Mouse (Mus musculus) thymus, postnatal 14 days (tissue): ENCODE measurements at regions not wholly inside any gene's neighbourhood (a gene's known extent, or its start where the extent isn't known, plus 50 kb on each side); places are given as distances from the start of the nearest gene placed in this dataset.

Source experiments
- DNase-seq: peaks from one replicate; pipeline ENCODE4 v3.0.0; 2021

DNA sequence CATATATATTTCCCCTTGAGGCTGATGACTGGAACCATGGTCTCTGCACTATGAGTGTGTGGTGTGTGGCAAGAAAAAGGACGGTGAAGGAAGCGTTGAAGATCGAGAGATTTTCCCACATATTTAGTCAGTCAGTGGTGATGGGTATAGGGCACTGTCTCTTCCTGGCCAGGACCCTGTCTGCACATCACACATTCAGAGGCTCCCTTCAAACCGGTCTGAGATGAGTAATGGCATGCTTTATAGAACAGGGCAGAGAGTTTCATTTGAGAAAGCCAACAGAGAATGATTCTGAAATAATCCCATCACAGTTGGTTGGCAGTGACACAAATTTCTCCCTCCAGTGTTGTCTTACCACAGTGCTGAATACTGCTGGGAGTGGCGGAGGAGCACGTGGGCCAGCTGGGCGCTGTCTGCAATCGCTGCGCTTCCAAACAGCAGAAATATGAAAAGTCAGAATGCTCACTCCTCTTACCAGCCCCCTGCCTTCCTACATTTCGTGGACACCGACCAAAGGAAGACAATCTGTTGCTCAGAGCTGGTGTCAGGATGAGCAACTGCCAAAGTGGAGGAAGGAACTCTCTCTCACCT, 77.2 kb upstream of the Rapgef5 start:
- no peak for DNase-seq

DNA sequence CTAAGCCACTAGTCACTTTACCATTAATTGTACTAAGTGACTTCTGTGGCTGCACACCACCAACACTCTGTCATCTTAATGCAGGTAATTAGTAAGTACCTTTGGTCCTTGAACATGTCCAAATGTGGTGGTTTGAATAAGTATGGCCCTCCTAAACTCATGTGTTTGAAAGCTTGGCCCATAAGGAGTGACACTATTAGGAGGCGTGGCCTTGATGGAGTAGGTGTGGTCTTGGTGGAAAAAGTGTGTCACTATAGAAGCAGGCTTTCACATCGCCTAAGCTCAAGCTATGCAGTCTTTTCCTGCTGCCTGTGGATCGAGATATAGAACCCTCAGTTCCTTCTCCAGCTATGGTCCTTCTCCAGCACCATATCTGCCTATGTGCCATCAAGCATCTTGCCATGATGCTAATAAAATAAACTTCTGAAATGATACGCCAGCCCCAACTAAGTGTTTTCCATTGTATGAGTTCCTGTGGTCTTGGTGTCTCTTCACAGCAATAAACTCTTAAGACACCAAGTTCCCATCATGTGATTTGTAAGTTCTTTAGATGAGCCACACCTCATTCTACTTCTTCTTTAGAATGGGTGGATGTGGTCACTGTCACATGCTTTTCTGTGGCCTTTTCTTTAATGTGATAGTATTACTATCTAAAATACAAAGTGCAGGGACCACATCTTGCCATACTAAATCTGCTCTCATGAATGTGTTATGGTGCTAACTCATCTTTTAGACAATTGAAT, 71.9 kb upstream of the Rapgef5 start:
- no peak for DNase-seq

DNA sequence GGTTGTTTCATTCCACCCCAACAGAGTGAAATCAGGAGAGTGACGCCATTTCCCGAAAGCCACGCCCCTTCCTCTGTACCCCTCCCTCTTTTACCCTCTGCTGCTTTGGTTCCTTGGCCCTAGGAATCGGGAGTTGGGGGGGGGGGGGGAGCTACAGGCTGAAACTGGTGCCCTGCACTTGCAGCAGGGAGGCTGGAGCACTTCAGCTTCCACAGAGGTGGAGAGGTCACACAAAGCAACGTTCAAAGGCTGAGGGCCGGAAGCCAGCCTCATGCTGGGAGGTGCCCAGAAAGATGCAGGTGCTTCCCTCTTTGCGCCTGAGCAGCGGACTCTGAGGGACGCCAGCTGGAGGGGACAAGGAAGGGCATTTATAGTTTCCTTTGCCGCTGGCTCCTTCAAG, 69.1 kb upstream of the Rapgef5 start:
- DNase-seq, result peak; percentile 79

DNA sequence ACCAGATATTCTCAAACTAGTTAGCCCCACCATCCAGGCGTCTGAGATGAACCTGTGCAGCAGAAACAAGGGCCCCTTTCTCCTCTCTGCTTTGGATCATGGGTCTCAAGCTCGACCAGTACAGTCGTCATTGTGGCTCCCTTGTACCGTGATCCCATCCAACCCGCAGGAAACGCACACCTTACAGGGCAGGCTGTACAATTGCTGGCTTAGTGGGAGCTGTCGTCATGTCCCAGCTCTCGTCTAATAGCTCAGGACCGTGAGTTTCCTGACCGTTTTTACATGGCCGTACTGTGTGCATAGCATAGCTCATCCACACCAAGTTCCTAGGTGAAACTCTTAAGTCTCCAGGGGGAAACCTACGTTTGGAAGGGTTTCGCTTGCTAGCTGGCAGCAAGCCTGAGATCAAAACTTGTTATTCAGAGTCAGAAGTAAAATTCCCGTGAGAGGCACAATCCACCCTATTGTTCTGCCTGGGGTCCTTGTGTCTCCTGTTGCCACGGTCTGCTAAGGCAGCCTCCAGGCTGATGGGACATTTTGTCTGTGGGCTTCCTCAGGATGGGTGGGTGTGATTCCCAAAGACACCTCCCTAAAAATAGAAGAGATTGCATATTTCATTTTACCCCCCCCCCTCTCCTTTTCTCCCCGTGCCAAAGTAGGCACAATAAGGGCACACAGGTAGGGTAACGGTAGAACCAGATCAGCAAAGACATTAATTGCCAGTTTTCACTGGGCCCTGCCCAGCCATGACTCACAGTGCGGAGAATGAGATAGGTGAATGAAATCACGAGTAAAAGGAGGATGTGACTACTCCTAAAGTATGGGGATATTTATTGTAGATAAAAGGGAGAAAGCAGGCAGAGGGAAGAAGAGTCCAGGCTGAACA, 68.2 kb upstream of the Rapgef5 start:
- DNase-seq, result peak; percentile 14

DNA sequence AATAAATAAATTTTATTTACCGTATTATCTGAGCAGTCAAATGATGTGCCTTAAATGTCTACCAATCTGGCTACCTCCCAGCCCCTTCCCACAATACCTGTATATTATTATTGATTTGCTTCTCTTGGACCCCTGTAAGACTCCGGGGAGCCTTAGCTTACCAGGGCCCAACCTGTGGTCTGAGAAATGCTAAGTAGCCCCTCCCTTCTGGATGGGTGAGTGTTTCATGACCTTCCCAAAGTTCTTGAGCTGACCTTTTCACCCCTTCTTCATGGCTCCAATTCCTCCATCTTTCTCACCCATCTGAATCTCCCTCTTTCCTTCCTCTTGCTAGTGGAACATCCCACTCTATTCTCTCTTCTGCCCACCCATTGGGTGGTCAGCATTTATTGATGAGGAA, 67.2 kb upstream of the Rapgef5 start:
- DNase-seq, result no peak

DNA sequence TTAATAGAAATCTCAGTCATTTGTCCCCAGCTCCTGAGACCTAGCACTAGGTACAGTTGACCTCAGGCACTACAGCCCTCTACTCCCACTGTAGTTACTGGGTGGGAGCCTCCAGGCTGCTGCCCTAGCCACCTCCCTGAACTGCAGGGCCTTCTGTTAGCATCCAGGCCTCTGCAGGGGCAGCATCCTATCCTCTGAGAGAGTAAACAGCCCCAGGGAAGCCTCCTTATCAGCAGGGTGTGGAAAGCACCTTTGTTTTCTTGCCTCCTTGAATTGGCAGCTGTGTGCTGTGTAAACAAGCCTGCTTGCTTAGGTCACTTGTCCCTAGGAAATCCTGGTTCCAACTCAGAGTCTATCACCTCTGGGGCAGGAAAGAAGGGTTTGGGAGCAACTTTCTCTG, 66.2 kb upstream of the Rapgef5 start:
- no peak for DNase-seq

GRCm38 (mm10) chr12:117450871-117451270, 65.4 kb upstream of the Rapgef5 start:
- no peak for DNase-seq

DNA sequence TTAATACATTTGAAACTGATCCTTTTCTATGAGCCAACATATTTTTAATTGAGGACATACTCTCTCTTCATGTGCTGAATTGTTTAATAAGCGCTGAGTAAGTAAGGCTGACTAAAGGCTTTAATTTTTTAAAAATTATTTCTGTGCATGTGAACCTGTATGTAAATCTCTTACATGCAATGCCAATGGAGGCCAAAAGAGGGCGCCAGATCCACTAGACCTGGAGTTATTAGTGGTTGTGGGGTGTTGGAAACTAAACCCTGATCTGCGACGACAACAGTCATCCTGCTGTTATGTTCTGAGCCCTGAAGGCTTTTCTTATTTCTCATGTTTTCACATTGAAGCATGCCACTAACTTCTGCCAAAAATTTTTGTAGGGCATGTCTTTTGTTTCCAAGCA, 64.8 kb upstream of the Rapgef5 start:
- peak; percentile 61 for DNase-seq

- DNase-seq, result no peak
Measured at GRCm38 (mm10) chr12:117455800-117456199, 60.5 kb upstream of the Rapgef5 start.

DNA sequence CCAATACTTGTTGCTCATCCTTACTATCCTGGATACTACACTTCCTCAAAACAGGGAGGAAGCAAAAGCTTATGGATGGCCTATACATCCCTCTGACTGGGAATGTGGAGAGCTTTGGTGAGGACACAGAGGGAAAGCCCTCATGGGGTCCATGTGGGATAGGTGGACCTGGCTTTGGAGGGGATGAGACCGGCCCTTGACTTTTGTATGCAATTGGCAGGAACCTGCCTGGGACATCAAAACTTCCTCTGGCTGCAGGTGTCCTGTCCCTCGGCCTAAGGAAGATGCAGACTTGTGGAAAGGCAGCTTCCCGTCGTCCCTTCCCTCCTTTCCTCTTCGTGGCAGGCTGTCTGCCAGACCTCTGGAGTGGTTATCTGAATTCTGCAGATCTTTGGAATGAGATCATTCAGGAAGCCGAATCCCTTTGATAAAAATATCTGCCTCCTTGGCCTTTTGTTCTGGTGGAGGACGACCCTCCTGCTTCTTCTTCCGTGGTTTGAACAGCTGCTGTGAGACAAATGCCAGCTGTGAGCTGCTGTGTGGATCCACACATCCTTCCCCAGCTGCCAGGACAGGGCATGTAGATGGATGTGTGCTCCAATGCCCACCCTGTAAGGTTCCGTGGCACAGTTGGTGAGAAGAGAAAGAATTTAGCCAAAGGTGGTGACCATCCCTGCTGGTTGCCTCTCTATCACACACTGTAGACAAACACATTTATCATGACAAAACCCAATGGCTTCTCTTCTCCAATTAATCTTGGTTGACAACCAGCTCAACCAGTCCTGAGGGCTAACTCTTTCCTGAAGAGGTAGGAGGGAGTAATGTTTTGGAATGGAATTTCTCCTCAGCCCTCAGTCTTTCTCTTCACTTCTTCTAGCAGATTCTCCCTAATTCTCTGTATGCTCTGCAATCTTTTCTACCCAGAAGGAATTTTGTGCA, 57.9 kb upstream of the Rapgef5 start:
- DNase-seq, result no peak

GRCm38 (mm10) chr12:117459541-117459940, 56.7 kb upstream of the Rapgef5 start:
- no peak for DNase-seq

DNA sequence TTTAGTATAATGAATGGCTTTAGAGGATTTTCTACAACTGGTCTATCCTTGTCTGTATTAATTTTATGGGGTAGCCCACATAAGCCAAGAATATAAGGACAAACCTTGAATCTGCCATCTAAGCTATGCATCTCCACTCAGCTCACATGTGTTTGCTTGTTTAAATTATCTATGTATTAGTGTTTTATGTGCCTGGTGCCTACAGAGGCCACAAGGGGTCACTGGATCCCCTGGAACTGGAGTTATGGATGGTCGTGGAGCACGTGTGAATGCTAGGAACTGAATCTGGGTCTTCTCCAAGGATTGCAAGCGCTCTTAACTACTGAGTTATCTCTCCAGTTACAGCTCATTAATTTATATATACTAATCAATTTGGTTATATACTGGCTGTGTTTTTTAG, 51.1 kb upstream of the Rapgef5 start:
- no peak for DNase-seq

- DNase-seq, result no peak
Measured at GRCm38 (mm10) chr12:117465998-117466397, 50.3 kb upstream of the Rapgef5 start.
